Mouse (Mus musculus) bone marrow, adult 2 months (tissue): Measurements from ENCODE around the gene Lrrc58. TPM values are rescaled to one million over a fixed set of nuclear protein-coding genes. Genes with fewer than 3 reads are reported as not detected.

Experiments used
- H3K27ac ChIP-seq: fragments of 200-500 bp; 2 replicates; pipeline ENCODE4 v1.5.1; 2012; ENCODE audit warnings: low read depth, mild to moderate bottlenecking, control low read depth, inconsistent platforms, low read length; ENCODE audit not compliant: control insufficient read depth, poor library complexity, insufficient read depth
- H3K4me1 ChIP-seq: fragments of 200-500 bp; 2 replicates; pipeline ENCODE4 v1.6.1; 2011; ENCODE audit warnings: low read length; ENCODE audit not compliant: control insufficient read depth, insufficient read depth
- H3K4me3 ChIP-seq: fragments of 200-500 bp; replicated peaks from 2 replicates; pipeline ENCODE3; 2011; ENCODE audit warnings: mild to moderate bottlenecking, low read depth, low read length, control low read depth; ENCODE audit not compliant: control insufficient read depth
- CTCF ChIP-seq: fragments of 200-500 bp; IDR thresholded peaks from 2 replicates; pipeline ENCODE4 v1.5.1; 2011; ENCODE audit warnings: low read length, control low read depth; ENCODE audit not compliant: control insufficient read depth, insufficient read depth
- POLR2A ChIP-seq: fragments of 200-500 bp; IDR thresholded peaks from 2 replicates; pipeline ENCODE4 v1.6.1; 2011; ENCODE audit warnings: low read depth, mild to moderate bottlenecking, control low read depth, low read length, borderline replicate concordance; ENCODE audit not compliant: control insufficient read depth
- whole genome bisulfite sequencing: fragments of 180-500 bp; shearing (Covaris S2); methylation state at CpG from one replicate; pipeline ENCODE4 v1.1.7; 2018; 5-methylcytosine and 5-hydroxymethylcytosine counted together
- polyA plus RNA-seq: library from polyadenylated mRNA; stranded (reverse); fragments of >200 nt; gene quantifications from 2 replicates; pipeline ENCODE4 v1.2.4, GENCODE M21; 2011; ENCODE audit warnings: low replicate concordance; ENCODE audit not compliant: missing spikeins, insufficient read depth, insufficient read length

The Lrrc58 gene
- polyA plus RNA-seq, 1 experiment, result 6.5 TPM

GRCm38 (mm10) chr16:37926087-37926486, 57.9 kb downstream of the Lrrc58 start:
- H3K4me1 ChIP-seq, result no peaks in the 10 kb centered on the region
- 77% methylated on average over 7 of the region's 7 CpGs for WGBS
- no peak overlapping the region for H3K27ac ChIP-seq
- no peak overlapping the region for H3K4me3 ChIP-seq
- no peak for TF ChIP-seq POLR2A
- no peak for TF ChIP-seq CTCF

- H3K4me3 ChIP-seq, result no peak overlapping the region
- 68% methylated on average over 4 of the region's 4 CpGs for WGBS
- TF ChIP-seq POLR2A (no peak), CTCF (no peak)
- H3K27ac ChIP-seq, result no peak overlapping the region
- no peaks in the 10 kb centered on the region for H3K4me1 ChIP-seq
Measured at GRCm38 (mm10) chr16:37927117-37927516, 58.9 kb downstream of the Lrrc58 start.

- WGBS, result 68% methylated on average over 2 of the region's 2 CpGs
- Histone ChIP-seq H3K4me3 (no peak overlapping the region), H3K4me1 (no peaks in the 10 kb centered on the region), H3K27ac (no peak overlapping the region)
- TF ChIP-seq CTCF, result no peak
- TF ChIP-seq POLR2A, result no peak
Measured at GRCm38 (mm10) chr16:37929006-37929405, 60.8 kb downstream of the Lrrc58 start.

GRCm38 (mm10) chr16:37929626-37930025, 61.4 kb downstream of the Lrrc58 start:
- TF ChIP-seq POLR2A, result no peak
- no peak for TF ChIP-seq CTCF

GRCm38 (mm10) chr16:37934932-37935331, 66.7 kb downstream of the Lrrc58 start:
- H3K27ac ChIP-seq, result no peak overlapping the region
- no peaks in the 10 kb centered on the region for H3K4me1 ChIP-seq
- WGBS, result 79% methylated on average over 2 of the region's 2 CpGs
- no peak overlapping the region for H3K4me3 ChIP-seq
- TF ChIP-seq CTCF (no peak), POLR2A (no peak)

More at GRCm38 (mm10) chr16:37929626-37930025, 61.4 kb downstream of the Lrrc58 start:
- 91% methylated on average over 2 of the region's 2 CpGs for WGBS
- no peak overlapping the region for H3K27ac ChIP-seq
- no peaks in the 10 kb centered on the region for H3K4me1 ChIP-seq
- no peak overlapping the region for H3K4me3 ChIP-seq

GRCm38 (mm10) chr16:37937276-37937675, 69.1 kb downstream of the Lrrc58 start:
- no peak overlapping the region for H3K27ac ChIP-seq
- no peaks in the 10 kb centered on the region for H3K4me1 ChIP-seq
- WGBS, result 80% methylated on average over 8 of the region's 8 CpGs
- H3K4me3 ChIP-seq, result no peak overlapping the region
- no peak for TF ChIP-seq CTCF
- TF ChIP-seq POLR2A, result no peak

Other genes starting within 250 kb of the Lrrc58 start
- gene Ndufb4, start 213.9 kb upstream of the Lrrc58 start, polyA plus RNA-seq, result 72.1 and 78.8 TPM in 2 replicates
- 28.2 and 31.4 TPM in 2 replicates for gene Fstl1, start 91.5 kb upstream of the Lrrc58 start, polyA plus RNA-seq
- gene Gm36028, start 7.2 kb upstream of the Lrrc58 start, polyA plus RNA-seq, result not detected in 2 replicates
- not detected in 2 replicates for gene Gpr156, start 48.1 kb downstream of the Lrrc58 start, polyA plus RNA-seq
- 9.6 and 10.2 TPM in 2 replicates for gene Gsk3b, start 220.6 kb downstream of the Lrrc58 start, polyA plus RNA-seq